Comparison of ENCODE assay signal across 8 mouse cellular contexts in genomic region chr1:59269951-59270689, GRCm38 (mm10). TPM values are rescaled to one million over a fixed set of nuclear protein-coding genes. Genes with fewer than 3 reads are reported as not detected.
DNase-seq lines count a peak whose midpoint lies in the region; ATAC-seq and TF ChIP-seq lines count a peak whose summit lies in the region.

No protein-coding gene starts in this region.

- no peak for TF ChIP-seq CTCF in brain, embryonic 14.5 days (IDR thresholded peaks at IDR 0.05; ENCODE audit: borderline replicate concordance, extremely low read depth, insufficient read depth, insufficient read length)
- TF ChIP-seq CTCF in thymus, adult 2 months (IDR thresholded peaks at IDR 0.05; ENCODE audit: borderline replicate concordance, control insufficient read depth, extremely low read depth, insufficient read depth, low read length, poor library complexity): no peak

- H3K27ac ChIP-seq in forebrain, embryonic 10.5 days: peak overlapping the region; percentile 58; the same call in 1 of the 2 replicates
- no peak overlapping the region for H3K27ac ChIP-seq in forebrain, embryonic 12.5 days
- H3K27ac ChIP-seq in thymus, adult 2 months (ENCODE audit: control insufficient read depth, insufficient read depth, low read length): no peak overlapping the region

- no peaks in the 10 kb centered on the region for H3K36me3 ChIP-seq in forebrain, embryonic 10.5 days (replicated peaks)
- H3K36me3 ChIP-seq in forebrain, embryonic 12.5 days (replicated peaks): no peaks in the 10 kb centered on the region
- no peaks in the 10 kb centered on the region for H3K36me3 ChIP-seq in thymus, adult 2 months (ENCODE audit: control insufficient read depth, insufficient read depth, low read length)

- no peaks in the 10 kb centered on the region for H3K9me3 ChIP-seq in forebrain, embryonic 10.5 days
- H3K9me3 ChIP-seq in forebrain, embryonic 12.5 days: no peaks in the 10 kb centered on the region

- peak; percentile 53 for DNase-seq in forebrain, embryonic 10.5 days (ENCODE audit: extremely low spot score, low spot score)
- peak; percentile 71 for DNase-seq in brain, embryonic 14.5 days (ENCODE audit: low read depth)
- peak; percentile 29 to 57 for DNase-seq in heart, adult 9 months (ENCODE audit: low spot score in 2 of 2)
- DNase-seq in kidney, postnatal 4 days: peak; percentile 36 to 61
- peak; percentile 36 for DNase-seq in testis, postnatal 14 days (ENCODE audit: low spot score)
- DNase-seq in cerebellum, adult 8-10 months: no peak
- DNase-seq in thymus, adult 2 months: no peak

- H3K4me1 ChIP-seq in forebrain, embryonic 10.5 days: peaks cover 39% of the 10 kb centered on the region
- H3K4me1 ChIP-seq in forebrain, embryonic 12.5 days: peaks cover 16% of the 10 kb centered on the region; the same call in 1 of the 2 replicates
- no peaks in the 10 kb centered on the region for H3K4me1 ChIP-seq in thymus, adult 2 months (replicated peaks; ENCODE audit: control insufficient read depth, insufficient read depth, low read length)

- no peak for TF ChIP-seq POLR2A in brain, embryonic 14.5 days (IDR thresholded peaks at IDR 0.05; ENCODE audit: borderline replicate concordance, extremely low read depth, insufficient read depth, insufficient read length, poor library complexity, severe bottlenecking)
- TF ChIP-seq POLR2A in thymus, adult 2 months (IDR thresholded peaks at IDR 0.05; ENCODE audit: control insufficient read depth, extremely low read depth, insufficient read depth, low read length, poor library complexity): no peak

- WGBS in forebrain, embryonic 10.5 days: 54% methylated on average over 20 of the region's 20 CpGs
- WGBS in forebrain, embryonic 12.5 days: 55% methylated on average over 20 of the region's 20 CpGs
- 87% methylated on average over 20 of the region's 20 CpGs for WGBS in thymus, adult 2 months

- H3K4me3 ChIP-seq in forebrain, embryonic 10.5 days: no peak overlapping the region
- H3K4me3 ChIP-seq in forebrain, embryonic 12.5 days (replicated peaks): no peak overlapping the region
- H3K4me3 ChIP-seq in thymus, adult 2 months (ENCODE audit: control insufficient read depth, insufficient read depth, low read length): no peak overlapping the region

- no peak overlapping the region for H3K4me2 ChIP-seq in forebrain, embryonic 12.5 days

- no peak for ATAC-seq in forebrain, embryonic 12.5 days (ENCODE audit: low FRiP score)

- H3K27me3 ChIP-seq in forebrain, embryonic 10.5 days (ENCODE audit: poor library complexity, severe bottlenecking): no peaks in the 10 kb centered on the region; the same call in 1 of the 2 replicates
- H3K27me3 ChIP-seq in forebrain, embryonic 12.5 days: no peaks in the 10 kb centered on the region
- H3K27me3 ChIP-seq in thymus, adult 2 months (ENCODE audit: control insufficient read depth, insufficient read depth, low read length): no peaks in the 10 kb centered on the region

- no peak overlapping the region for H3K9ac ChIP-seq in forebrain, embryonic 12.5 days

RNA-seq across cellular contexts. Expression of gene Cdk15, which starts 13.4 kb away (rescaled TPM):
- polyA plus RNA-seq in forebrain, embryonic 10.5 days (2016; fragmentation: Nextera tagmentation; extraction: Ambion mirVana): 0.29 and 0.73 TPM in 2 replicates
- polyA plus RNA-seq in forebrain, embryonic 12.5 days (2016; fragmentation: Nextera tagmentation; extraction: Ambion mirVana): 0.13 and 0.37 TPM in 2 replicates
- polyA plus RNA-seq in brain, embryonic 14.5 days (2012; rRNA removed): 0.30 and 0.41 TPM in 2 replicates
- polyA plus RNA-seq in thymus, adult 2 months (2012; rRNA removed): 0.12 TPM in 1 of 2 replicates, not detected in the other

RNA-seq across cellular contexts. Expression of gene Als2, which starts 33.1 kb away (rescaled TPM):
- 16.3 and 17.4 TPM in 2 replicates for polyA plus RNA-seq in forebrain, embryonic 10.5 days (2016; fragmentation: Nextera tagmentation; extraction: Ambion mirVana)
- 21.6 and 22.1 TPM in 2 replicates for polyA plus RNA-seq in forebrain, embryonic 12.5 days (2016; fragmentation: Nextera tagmentation; extraction: Ambion mirVana)
- 13.6 and 20.4 TPM in 2 replicates for polyA plus RNA-seq in brain, embryonic 14.5 days (2012; rRNA removed)
- polyA plus RNA-seq in thymus, adult 2 months (2012; rRNA removed): 15.9 and 18.6 TPM in 2 replicates

Comparison
In these comparisons a context has a peak if more than half of its experiments do, and no peak if none do; other contexts are left out.
1. DNase-seq: peak in forebrain, embryonic 10.5 days (single experiment), brain, embryonic 14.5 days (single experiment), heart, adult 9 months (2 of 2), kidney, postnatal 4 days (2 of 2) and testis, postnatal 14 days (single experiment); none in cerebellum, adult 8-10 months (single experiment) and thymus, adult 2 months (single experiment).